Mouse (Mus musculus): ENCODE measurements around the gene Arpc1a.

DNA sequence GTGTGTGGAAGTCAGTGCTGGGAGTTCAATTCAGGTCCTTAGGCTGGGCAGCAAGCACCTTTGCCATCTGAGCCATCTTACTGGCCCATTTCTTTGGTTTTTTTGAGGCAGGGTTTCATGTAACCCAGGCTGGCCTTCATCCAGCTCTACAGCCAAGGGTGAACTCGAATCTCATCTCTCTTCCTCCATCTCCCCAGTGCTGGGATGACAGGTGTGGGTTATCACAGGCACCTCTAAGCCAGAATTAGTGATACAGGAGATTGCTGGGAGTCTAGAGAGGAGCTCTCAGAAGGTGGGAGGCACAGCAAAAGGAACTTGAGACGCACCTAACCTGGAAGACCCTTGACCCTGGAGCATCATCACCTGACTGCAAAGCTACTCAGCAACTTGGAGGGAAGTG, 29.8 kb downstream of the Arpc1a start:
- TF ChIP-seq POLR2A (IDR thresholded peaks at IDR 0.05; ENCODE audit: insufficient read depth, low read length) (no peak), CTCF (IDR thresholded peaks at IDR 0.05; ENCODE audit: low read depth, low read length) (no peak)

All from ES-Bruce4 (cell line).